Mouse (Mus musculus) ES-Bruce4 (cell line): Measurements from ENCODE around the gene Coa5.

Experiments
- CTCF ChIP-seq: IDR thresholded peaks from one replicate; pipeline ENCODE4 v1.8.1; 2011; ENCODE audit warnings: low read depth, low read length
- EP300 ChIP-seq: IDR thresholded peaks from 2 replicates; pipeline ENCODE4 v1.6.1; 2011; ENCODE audit warnings: low read depth, low read length; ENCODE audit not compliant: insufficient read depth
- POLR2A ChIP-seq: IDR thresholded peaks from one replicate; pipeline ENCODE4 v1.8.1; 2011; ENCODE audit warnings: low read length; ENCODE audit not compliant: insufficient read depth

GRCm38 (mm10) chr1:37474634-37475190 is 44.8 kb upstream of the Coa5 start:
- TF ChIP-seq POLR2A (no peak), CTCF (no peak), EP300 (no peak)
